Mouse (Mus musculus) forebrain, embryonic 13.5 days (tissue): Measurements from ENCODE around the gene Oaf. TPM values are rescaled to one million over a fixed set of nuclear protein-coding genes. Genes with fewer than 3 reads are reported as not detected.

ENCODE experiments used
- ATAC-seq: fragments of 200-750 bp; cut with Nextera tagmentation; 2 replicates; pipeline ENCODE4 v1.8.0; 2017
- H3K27ac ChIP-seq: fragments of 300-500 bp; sonication (generic); 2 replicates; pipeline ENCODE4 v1.5.1; 2015; ENCODE audit warnings: inconsistent platforms, mild to moderate bottlenecking, moderate library complexity
- H3K27me3 ChIP-seq: fragments of 300-500 bp; sonication (generic); 2 replicates; pipeline ENCODE4 v1.6.1; 2015; ENCODE audit warnings: mild to moderate bottlenecking, inconsistent platforms
- H3K36me3 ChIP-seq: fragments of 300-500 bp; sonication (generic); 2 replicates; pipeline ENCODE4 v1.6.1; 2015; ENCODE audit warnings: mild to moderate bottlenecking, inconsistent platforms; ENCODE audit not compliant: poor library complexity, severe bottlenecking
- H3K4me1 ChIP-seq: fragments of 300-500 bp; sonication (generic); 2 replicates; pipeline ENCODE4 v1.6.1; 2015; ENCODE audit warnings: inconsistent platforms
- H3K4me2 ChIP-seq: fragments of 300-500 bp; sonication (generic); 2 replicates; pipeline ENCODE4 v1.6.1; 2015; ENCODE audit warnings: inconsistent platforms, mild to moderate bottlenecking, moderate library complexity
- H3K4me3 ChIP-seq: fragments of 300-500 bp; sonication (generic); 2 replicates; pipeline ENCODE4 v1.5.1; 2015; ENCODE audit warnings: mild to moderate bottlenecking, inconsistent platforms
- H3K9ac ChIP-seq: fragments of 300-500 bp; sonication (generic); 2 replicates; pipeline ENCODE4 v1.6.1; 2015; ENCODE audit warnings: mild to moderate bottlenecking, inconsistent platforms
- H3K9me3 ChIP-seq: fragments of 300-500 bp; sonication (generic); replicated peaks from 2 replicates; pipeline ENCODE4 v1.6.1; 2016; ENCODE audit warnings: inconsistent platforms
- WGBS: fragments of 180-500 bp; shearing (Covaris S2); methylation state at CpG from one replicate; pipeline ENCODE4 v1.1.7; 2015; 5-methylcytosine and 5-hydroxymethylcytosine counted together
- polyA plus RNA-seq: library from polyadenylated mRNA; unstranded; fragments of >200 nt; fragmentation: Nextera tagmentation; extraction: Ambion mirVana; gene quantifications from 2 replicates; pipeline ENCODE4 v1.2.1, GENCODE M21; 2015

Gene Oaf
- polyA plus RNA-seq, 1 experiment from 2014 or later: 7.6 TPM

DNA sequence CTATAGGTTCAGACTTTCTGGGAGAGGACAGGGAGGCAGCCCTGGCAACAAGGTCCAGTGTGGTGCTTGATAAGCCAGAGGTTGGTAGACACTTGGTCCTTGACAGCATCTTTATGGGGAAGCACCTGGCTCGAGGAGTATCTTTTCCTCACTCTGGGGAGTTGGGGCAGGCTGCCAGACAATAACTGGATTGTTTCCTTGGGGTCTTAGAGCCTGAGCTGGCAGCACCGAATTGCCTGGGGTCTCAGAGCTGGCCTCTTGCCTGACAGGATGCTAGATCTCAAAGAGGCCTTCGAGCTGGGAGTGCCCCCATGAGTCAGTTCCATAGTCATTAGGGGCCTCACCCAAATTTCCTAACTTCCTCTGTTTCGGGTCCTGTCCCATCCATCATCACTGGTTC, 1.6 kb upstream of the Oaf start:
- no peaks in the 10 kb centered on the region for H3K36me3 ChIP-seq
- no peak overlapping the region for H3K9ac ChIP-seq
- ATAC-seq: no peak
- peaks cover 17% of the 10 kb centered on the region for H3K27me3 ChIP-seq
- 44% methylated on average over 4 of the region's 4 CpGs for WGBS
- no peak overlapping the region for H3K4me3 ChIP-seq
- no peak overlapping the region for H3K4me2 ChIP-seq
- H3K9me3 ChIP-seq: no peaks in the 10 kb centered on the region
- H3K4me1 ChIP-seq: peaks cover 30% of the 10 kb centered on the region
- no peak overlapping the region for H3K27ac ChIP-seq

DNA sequence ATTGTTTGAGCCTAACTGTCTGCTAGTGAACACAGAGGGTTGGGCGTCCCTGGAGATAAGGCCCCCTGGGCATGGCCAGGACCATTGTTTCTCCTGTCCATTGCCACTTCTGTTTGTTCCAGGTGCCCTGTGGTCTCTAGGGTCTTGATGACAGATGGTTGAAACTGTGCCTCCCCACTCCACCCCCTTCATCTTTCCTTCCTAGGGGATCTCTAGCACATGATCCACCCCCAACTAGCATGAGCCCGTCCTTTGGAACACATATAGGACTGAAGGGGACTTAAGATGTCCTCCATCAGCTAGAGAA, 836 bp upstream of the Oaf start:
- peak overlapping the region; percentile 60 for H3K4me3 ChIP-seq
- H3K27ac ChIP-seq: no peak overlapping the region
- ATAC-seq: no peak
- 37% methylated on average over 2 of the region's 2 CpGs for WGBS
- peaks cover 17% of the 10 kb centered on the region for H3K27me3 ChIP-seq
- H3K36me3 ChIP-seq: no peaks in the 10 kb centered on the region
- H3K4me2 ChIP-seq: peak overlapping the region; percentile 79
- H3K4me1 ChIP-seq: peaks cover 30% of the 10 kb centered on the region
- no peak overlapping the region for H3K9ac ChIP-seq
- H3K9me3 ChIP-seq: no peaks in the 10 kb centered on the region

DNA sequence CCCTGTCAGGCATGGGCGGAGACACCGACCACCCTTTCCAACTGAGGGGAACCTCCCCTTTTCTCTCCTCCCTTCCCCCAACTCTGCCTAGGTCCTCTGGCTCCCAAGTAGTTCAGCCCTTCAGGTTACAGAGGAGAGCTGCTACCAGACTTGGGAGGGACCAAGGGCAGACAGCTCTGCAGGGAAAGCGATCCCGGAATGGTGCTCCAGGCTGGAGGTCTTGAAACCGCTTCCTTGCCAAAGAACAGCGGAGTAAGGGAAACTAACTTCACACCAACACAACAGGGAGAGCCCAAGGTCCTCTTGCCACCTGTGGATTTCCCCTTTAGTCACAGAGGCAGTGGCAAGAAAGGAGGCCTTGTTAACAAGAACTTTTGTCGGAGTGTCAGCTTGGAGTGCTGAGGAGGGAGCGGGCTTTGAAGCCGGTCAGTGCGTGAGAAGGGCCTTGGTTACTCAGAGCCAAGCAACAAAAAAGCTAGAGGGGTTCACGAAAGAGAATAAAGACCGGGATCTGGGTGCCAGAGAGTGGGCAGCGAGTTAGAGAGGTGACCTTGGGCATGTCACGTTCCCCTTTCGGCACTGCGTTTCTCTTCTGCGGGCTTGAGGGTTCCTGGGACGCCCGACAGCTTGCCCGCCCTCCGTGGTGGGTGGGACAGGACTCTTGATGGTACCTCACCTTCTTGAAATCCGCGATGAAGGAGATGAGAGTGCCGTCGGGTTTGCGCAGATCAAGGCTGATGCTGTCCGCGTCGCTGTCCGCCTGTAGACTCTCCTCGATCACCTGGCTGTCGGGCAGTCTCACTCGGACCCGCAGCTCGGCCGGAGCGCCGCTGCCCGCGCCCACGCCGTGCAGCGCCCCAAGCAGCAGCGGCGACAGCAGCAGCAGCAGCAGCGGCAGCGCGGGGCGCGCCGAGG, 823 bp downstream of the Oaf start:
- Histone ChIP-seq H3K9ac (peak overlapping the region; percentile 68), H3K27me3 (peaks cover 17% of the 10 kb centered on the region), H3K9me3 (no peaks in the 10 kb centered on the region), H3K36me3 (no peaks in the 10 kb centered on the region), H3K4me1 (peaks cover 30% of the 10 kb centered on the region), H3K4me2 (peak overlapping the region; percentile 79), H3K27ac (no peak overlapping the region), H3K4me3 (peak overlapping the region; percentile 60)
- ATAC-seq: peak; percentile 37; the same call in 1 of the 2 replicates
- 1% methylated on average over 49 of the region's 51 CpGs for WGBS

DNA sequence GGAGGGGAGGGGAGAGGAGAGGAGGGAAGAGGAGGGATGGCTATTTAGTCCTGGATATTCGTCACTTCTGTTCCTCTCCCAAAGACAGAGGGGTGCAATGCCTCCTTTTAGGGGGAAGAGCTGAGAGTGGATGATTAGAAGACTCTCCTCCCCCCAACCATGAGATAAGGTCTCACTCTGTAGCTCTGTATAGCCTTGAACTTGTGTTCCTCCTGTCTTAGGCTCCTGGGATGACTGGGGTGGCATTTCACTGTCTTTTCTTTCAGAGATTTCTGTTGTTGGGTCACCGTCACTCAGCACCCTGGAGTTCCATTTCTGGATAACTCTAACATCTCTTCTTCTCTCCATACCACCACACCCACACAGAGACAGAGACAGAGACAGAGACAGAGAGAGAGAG, 1.5 kb downstream of the Oaf start:
- Histone ChIP-seq H3K27me3 (peaks cover 17% of the 10 kb centered on the region), H3K4me3 (peak overlapping the region; percentile 60; the same call in 1 of the 2 replicates), H3K9me3 (no peaks in the 10 kb centered on the region), H3K4me2 (peak overlapping the region; percentile 79), H3K4me1 (peaks cover 30% of the 10 kb centered on the region), H3K9ac (no peak overlapping the region), H3K36me3 (no peaks in the 10 kb centered on the region), H3K27ac (no peak overlapping the region)
- ATAC-seq: no peak
- 40% methylated on average over 2 of the region's 2 CpGs for WGBS

DNA sequence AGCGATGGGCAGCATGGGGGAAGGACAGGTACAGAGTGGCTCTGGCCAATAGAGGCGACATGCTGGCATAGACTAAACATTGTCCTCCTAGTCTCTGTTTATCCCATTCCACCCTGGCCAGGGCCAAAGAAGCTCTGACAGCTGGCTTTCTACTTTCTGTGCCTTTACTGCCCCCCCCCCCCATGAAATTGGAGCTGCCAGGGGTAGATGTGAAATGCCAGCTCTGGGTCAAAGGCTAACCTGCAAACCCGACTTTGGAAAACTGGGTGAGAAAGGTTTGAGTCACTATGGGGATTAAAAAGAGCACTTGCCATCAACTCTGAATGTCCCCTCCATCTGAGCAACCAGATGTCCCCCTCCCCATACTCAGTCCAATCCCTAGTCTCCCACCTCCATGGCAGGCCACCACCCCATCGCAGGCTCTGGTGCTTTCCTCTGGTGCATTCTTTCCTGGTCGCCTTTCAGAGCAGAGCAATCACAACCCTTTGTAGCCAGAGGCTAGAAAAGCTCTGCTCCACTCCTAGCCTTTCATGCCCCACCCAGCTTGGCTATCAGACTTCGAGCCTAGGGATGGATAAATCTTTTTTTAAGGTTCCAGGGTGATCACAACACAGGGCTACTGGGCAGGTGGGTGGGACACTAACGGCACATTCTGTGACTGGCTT, 2.5 kb downstream of the Oaf start:
- 41% methylated on average over 7 of the region's 7 CpGs for whole genome bisulfite sequencing
- no peak for ATAC-seq
- H3K9me3 ChIP-seq: no peaks in the 10 kb centered on the region
- peaks cover 17% of the 10 kb centered on the region for H3K27me3 ChIP-seq
- peak overlapping the region; percentile 79; the same call in 1 of the 2 replicates for H3K4me2 ChIP-seq
- H3K4me3 ChIP-seq: no peak overlapping the region
- no peak overlapping the region for H3K27ac ChIP-seq
- no peaks in the 10 kb centered on the region for H3K36me3 ChIP-seq
- H3K9ac ChIP-seq: no peak overlapping the region
- H3K4me1 ChIP-seq: peaks cover 32% of the 10 kb centered on the region

DNA sequence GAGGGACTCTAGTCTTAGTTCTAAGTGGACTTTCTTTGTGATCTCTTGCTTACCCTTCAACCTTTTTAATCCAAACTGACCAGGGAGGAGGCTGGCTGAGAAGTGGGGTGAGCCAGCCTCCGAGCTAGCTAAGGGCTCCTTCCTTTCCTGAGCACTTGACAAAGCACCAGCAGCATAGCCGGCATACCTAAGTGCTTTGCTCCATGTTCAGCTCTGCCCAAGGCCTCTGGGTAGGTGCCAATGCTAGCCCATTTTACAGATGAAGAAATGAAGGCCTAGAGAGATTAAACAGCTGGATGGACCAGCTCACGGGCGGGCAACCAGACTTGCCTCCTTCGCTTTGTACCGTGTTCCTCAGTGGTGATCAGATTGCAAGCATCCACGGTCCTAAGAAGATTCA, 3.1 kb downstream of the Oaf start:
- Histone ChIP-seq H3K9ac (no peak overlapping the region), H3K4me1 (peaks cover 37% of the 10 kb centered on the region), H3K36me3 (no peaks in the 10 kb centered on the region), H3K27ac (no peak overlapping the region), H3K4me3 (no peak overlapping the region), H3K9me3 (no peaks in the 10 kb centered on the region), H3K27me3 (peaks cover 17% of the 10 kb centered on the region), H3K4me2 (no peak overlapping the region)
- 91% methylated on average over 7 of the region's 7 CpGs for WGBS
- no peak for ATAC-seq

DNA sequence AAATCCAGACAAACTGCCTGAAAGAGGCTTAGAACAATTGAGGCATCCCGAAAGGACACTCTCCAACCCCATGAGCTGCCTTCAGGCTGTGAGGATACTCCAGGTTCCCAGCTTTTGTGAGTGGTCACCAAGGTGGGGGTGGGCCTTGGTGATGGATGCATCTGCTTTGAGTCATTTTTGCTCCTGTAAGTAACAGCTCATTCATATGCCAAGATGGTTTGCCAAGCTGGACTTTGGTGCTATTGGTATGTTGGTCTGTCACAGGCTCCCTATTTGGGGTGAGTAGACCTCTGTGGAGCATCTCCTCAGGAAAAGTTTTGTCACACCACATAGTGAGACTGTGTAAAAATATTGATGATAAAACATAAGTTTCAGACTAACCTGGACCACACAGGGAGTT, 3.6 kb downstream of the Oaf start:
- WGBS: 68% methylated on average over 1 of the region's 1 CpGs
- no peak for ATAC-seq
- no peaks in the 10 kb centered on the region for H3K9me3 ChIP-seq
- peaks cover 17% of the 10 kb centered on the region for H3K27me3 ChIP-seq
- no peaks in the 10 kb centered on the region for H3K36me3 ChIP-seq
- no peak overlapping the region for H3K4me2 ChIP-seq
- H3K4me1 ChIP-seq: peaks cover 40% of the 10 kb centered on the region
- H3K4me3 ChIP-seq: no peak overlapping the region
- H3K27ac ChIP-seq: no peak overlapping the region
- no peak overlapping the region for H3K9ac ChIP-seq

DNA sequence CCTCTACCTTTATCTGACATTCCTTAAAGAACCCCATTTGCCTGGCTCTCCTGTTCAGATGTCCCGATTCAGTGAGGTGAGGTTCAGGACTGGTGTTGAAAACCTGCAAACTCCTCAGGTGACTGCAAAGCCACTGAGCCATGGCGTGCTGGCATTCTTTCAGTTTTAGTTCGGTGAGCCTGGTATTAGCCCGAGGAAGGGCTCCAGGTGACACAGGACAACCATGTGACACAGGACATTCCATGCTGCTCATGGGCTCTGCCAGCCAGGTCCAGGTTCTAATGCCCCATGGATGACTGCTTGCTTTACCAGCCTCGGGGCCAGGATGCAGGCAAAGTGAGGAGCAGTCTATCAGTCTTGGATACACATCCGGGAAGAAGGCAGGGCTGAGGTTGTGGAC, 4.4 kb downstream of the Oaf start:
- H3K9ac ChIP-seq: no peak overlapping the region
- H3K27ac ChIP-seq: no peak overlapping the region
- H3K4me2 ChIP-seq: no peak overlapping the region
- peaks cover 40% of the 10 kb centered on the region for H3K4me1 ChIP-seq
- ATAC-seq: no peak
- peaks cover 17% of the 10 kb centered on the region for H3K27me3 ChIP-seq
- no peak overlapping the region for H3K4me3 ChIP-seq
- H3K9me3 ChIP-seq: no peaks in the 10 kb centered on the region
- H3K36me3 ChIP-seq: no peaks in the 10 kb centered on the region
- 87% methylated on average over 6 of the region's 6 CpGs for WGBS

DNA sequence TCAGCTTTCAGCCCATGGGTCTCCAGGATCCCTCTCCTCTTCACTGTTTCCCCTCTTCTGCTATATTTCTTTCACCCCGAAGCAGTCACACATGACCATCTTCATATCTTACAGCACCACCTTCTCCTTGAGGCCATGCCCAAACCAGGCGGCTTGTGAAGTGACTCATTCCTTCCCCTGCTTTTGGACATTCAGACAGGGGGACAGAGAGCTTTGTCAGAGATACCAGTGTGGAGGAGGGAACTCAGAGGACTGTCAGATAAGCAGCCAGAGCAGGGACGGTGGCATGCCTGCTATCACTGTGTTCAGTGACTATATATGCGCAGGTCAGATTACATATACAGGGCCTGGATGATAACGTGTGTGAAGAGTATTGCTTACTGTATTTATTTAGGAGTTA, 5.2 kb downstream of the Oaf start:
- Histone ChIP-seq H3K27ac (no peak overlapping the region), H3K9me3 (no peaks in the 10 kb centered on the region), H3K9ac (no peak overlapping the region), H3K27me3 (peaks cover 17% of the 10 kb centered on the region), H3K36me3 (no peaks in the 10 kb centered on the region), H3K4me2 (no peak overlapping the region), H3K4me3 (no peak overlapping the region), H3K4me1 (peaks cover 32% of the 10 kb centered on the region)
- 89% methylated on average over 5 of the region's 5 CpGs for WGBS
- no peak for ATAC-seq

DNA sequence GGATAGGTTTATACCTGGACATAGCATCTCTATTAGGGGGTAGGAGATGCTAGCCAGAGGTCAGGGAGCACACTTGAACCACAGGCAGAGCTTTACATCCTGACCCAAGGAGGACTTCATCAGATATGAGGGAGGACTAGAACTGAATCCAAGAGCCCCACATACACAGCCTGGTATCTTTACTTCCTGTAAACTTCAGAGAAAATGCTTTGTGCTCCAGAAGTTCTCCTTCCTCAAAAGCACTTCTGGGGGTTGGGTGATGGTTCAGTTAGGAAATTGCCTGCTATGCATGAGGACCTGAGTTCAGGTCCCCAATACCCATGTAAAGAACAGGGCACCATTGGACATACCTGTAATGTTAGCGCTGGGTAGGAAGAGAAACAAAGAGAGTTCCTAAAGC, 6.2 kb downstream of the Oaf start:
- WGBS: 93% methylated on average over 1 of the region's 1 CpGs
- H3K9ac ChIP-seq: no peak overlapping the region

DNA sequence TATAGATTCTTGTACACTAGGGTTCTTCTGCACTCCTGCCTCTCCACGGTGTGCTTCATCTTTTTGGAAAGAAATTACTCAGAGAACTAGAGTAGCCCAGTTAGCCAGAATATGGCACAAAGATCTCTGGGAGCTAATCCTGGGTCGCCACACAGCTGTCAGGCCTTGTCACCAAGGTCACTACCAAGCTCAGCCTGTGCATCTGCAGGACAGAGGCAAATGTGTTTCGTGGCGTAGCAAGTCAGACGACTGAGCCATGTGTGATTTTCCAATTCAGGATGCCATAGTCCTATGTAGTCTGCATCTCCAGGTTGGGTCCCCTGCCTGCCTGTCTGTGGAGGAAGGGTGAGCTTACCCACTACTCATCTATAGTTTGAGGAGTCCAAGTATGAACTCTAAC, 6.7 kb downstream of the Oaf start:
- Histone ChIP-seq H3K9ac (no peak overlapping the region), H3K27ac (no peak overlapping the region), H3K4me2 (no peak overlapping the region), H3K9me3 (no peaks in the 10 kb centered on the region), H3K4me3 (no peak overlapping the region), H3K4me1 (peaks cover 20% of the 10 kb centered on the region; the same call in 1 of the 2 replicates), H3K36me3 (no peaks in the 10 kb centered on the region), H3K27me3 (peaks cover 4% of the 10 kb centered on the region; the same call in 1 of the 2 replicates)
- 82% methylated on average over 5 of the region's 5 CpGs for WGBS
- no peak for ATAC-seq

More for the DNA sequence above, 6.2 kb downstream of the Oaf start:
- Histone ChIP-seq H3K36me3 (no peaks in the 10 kb centered on the region), H3K27me3 (peaks cover 9% of the 10 kb centered on the region), H3K4me1 (peaks cover 23% of the 10 kb centered on the region; the same call in 1 of the 2 replicates), H3K4me3 (no peak overlapping the region), H3K4me2 (no peak overlapping the region), H3K9me3 (no peaks in the 10 kb centered on the region), H3K27ac (no peak overlapping the region)
- ATAC-seq: no peak

DNA sequence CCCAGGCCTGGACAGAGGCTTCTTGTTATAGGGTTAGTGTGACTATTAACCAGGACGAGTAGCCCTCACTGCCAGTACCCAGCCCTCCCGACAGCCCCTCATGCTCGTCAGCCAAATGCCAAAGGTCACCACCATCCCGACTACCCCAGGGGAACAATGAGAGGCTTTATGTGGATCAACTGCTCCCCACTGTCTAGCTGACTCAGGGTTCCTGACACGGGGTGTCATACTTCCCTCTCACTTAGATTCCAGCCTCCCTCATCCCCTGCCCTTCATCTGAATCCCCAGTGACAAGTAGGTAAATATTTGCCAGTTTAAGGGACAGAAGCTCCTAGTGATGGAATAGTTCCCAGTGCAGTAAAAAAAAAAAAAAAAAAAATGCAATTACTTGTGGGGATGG, 7.4 kb downstream of the Oaf start:
- WGBS: 13% methylated on average over 5 of the region's 5 CpGs
- Histone ChIP-seq H3K9ac (no peak overlapping the region; the same call in 1 of the 2 replicates), H3K4me1 (peaks cover 14% of the 10 kb centered on the region; the same call in 1 of the 2 replicates), H3K27me3 (no peaks in the 10 kb centered on the region), H3K4me3 (no peak overlapping the region), H3K9me3 (no peaks in the 10 kb centered on the region), H3K4me2 (no peak overlapping the region), H3K36me3 (no peaks in the 10 kb centered on the region), H3K27ac (no peak overlapping the region)
- no peak for ATAC-seq
